ENCODE assay signal across 8 mouse cellular contexts in the genomic region with DNA sequence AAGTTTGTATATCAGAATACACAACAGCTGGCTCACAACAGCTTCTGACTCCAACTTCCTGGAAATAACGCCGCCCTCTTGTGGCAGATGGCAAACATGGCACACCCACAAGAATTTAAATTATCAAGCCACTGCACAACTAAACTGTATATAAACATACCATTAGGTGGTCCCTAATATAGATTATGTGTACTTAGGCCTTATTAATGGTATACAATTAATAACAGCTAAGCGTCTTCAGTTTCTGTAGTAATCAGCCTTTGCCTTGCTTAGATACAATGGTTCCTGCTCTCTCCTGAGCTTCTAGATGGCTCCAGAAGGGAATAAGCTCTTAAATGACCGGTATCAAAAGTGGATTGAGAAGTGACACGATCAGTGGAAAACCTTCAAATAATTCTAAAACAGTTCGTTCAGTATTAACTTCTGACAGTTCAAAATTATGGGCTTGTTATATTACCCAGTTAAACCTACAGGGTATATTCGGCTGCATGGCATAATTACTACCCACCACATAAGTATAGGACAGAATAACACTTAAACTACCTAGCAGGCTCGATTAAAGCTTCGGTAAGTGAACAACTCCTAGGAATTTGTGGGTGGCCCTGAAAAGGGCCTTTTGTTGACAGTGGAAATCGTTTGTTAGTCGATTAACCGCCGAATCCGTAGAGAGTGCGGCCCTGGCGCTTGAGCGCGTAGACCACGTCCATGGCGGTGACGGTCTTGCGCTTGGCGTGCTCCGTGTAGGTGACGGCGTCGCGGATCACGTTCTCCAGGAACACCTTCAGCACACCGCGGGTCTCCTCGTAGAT. TPM values are rescaled to one million over a fixed set of nuclear protein-coding genes. Genes with fewer than 3 reads are reported as not detected.
A peak's percentile ranks its signal among the peaks of the same experiment; 100 is the strongest.
DNase-seq lines count a peak whose midpoint lies in the region; ATAC-seq lines count a peak whose summit lies in the region.

No protein-coding gene starts in this region.

- H3K36me3 ChIP-seq in heart, embryonic 10.5 days: no peaks in the 10 kb centered on the region
- H3K36me3 ChIP-seq in kidney, embryonic 15.5 days: no peaks in the 10 kb centered on the region
- no peaks in the 10 kb centered on the region for H3K36me3 ChIP-seq in lung, embryonic 16.5 days (ENCODE audit: control insufficient read depth, insufficient read depth, low read length)

- H3K9ac ChIP-seq in kidney, embryonic 15.5 days: peak overlapping the region; percentile 69
- peak overlapping the region; percentile 63 for H3K9ac ChIP-seq in lung, embryonic 16.5 days (ENCODE audit: low read length)

- H3K4me2 ChIP-seq in kidney, embryonic 15.5 days: peak overlapping the region; percentile 69
- H3K4me2 ChIP-seq in lung, embryonic 16.5 days (ENCODE audit: low read depth, low read length): peak overlapping the region; percentile 74

- H3K4me1 ChIP-seq in heart, embryonic 10.5 days: peaks cover 19% of the 10 kb centered on the region
- peaks cover 19% of the 10 kb centered on the region for H3K4me1 ChIP-seq in kidney, embryonic 15.5 days
- H3K4me1 ChIP-seq in lung, embryonic 16.5 days (replicated peaks; ENCODE audit: control insufficient read depth, insufficient read depth, low read length): peaks cover 18% of the 10 kb centered on the region

- H3K4me3 ChIP-seq in heart, embryonic 10.5 days: peak overlapping the region; percentile 56
- peak overlapping the region; percentile 51 for H3K4me3 ChIP-seq in kidney, embryonic 15.5 days (replicated peaks)
- H3K4me3 ChIP-seq in lung, embryonic 16.5 days (ENCODE audit: low read length): peak overlapping the region; percentile 51

- no peaks in the 10 kb centered on the region for H3K27me3 ChIP-seq in heart, embryonic 10.5 days (ENCODE audit: insufficient read depth, poor library complexity, severe bottlenecking)
- no peaks in the 10 kb centered on the region for H3K27me3 ChIP-seq in kidney, embryonic 15.5 days
- no peaks in the 10 kb centered on the region for H3K27me3 ChIP-seq in lung, embryonic 16.5 days (ENCODE audit: control insufficient read depth, insufficient read depth, low read depth, low read length)

- H3K9me3 ChIP-seq in heart, embryonic 10.5 days: no peaks in the 10 kb centered on the region
- no peaks in the 10 kb centered on the region for H3K9me3 ChIP-seq in kidney, embryonic 15.5 days (replicated peaks)
- H3K9me3 ChIP-seq in lung, embryonic 16.5 days (ENCODE audit: control insufficient read depth, low read length): no peaks in the 10 kb centered on the region

- 1% methylated on average over 25 of the region's 32 CpGs for WGBS in heart, embryonic 10.5 days
- under 1% methylated on average over 30 of the region's 32 CpGs for WGBS in kidney, embryonic 15.5 days
- WGBS in lung, embryonic 16.5 days: 0% methylated on average over 21 of the region's 32 CpGs

- ATAC-seq in kidney, embryonic 15.5 days (replicated peaks; ENCODE audit: low FRiP score): peak; percentile 31
- peak; percentile 39 for ATAC-seq in lung, embryonic 16.5 days (ENCODE audit: low read depth)
- peak; percentile 43; the same call in 1 of the 2 replicates for ATAC-seq in neutrophil, adult 5-6 weeks (ENCODE audit: extremely low read depth, insufficient number of reproducible peaks, low FRiP score, poor library complexity, severe bottlenecking)

- peak; percentile 60 for DNase-seq in right cerebral cortex, adult 18-20 months
- DNase-seq in right cerebral cortex, postnatal 25 days: no peak
- DNase-seq in c-Kit-positive CD71-positive TER-119-positive erythroid progenitor cells, embryonic 14.5 days (ENCODE audit: low spot score): peak; percentile 90
- no peak for DNase-seq in heart, embryonic 10.5 days (ENCODE audit: low spot score)
- no peak for DNase-seq in ovary, adult 18-20 months (ENCODE audit: low spot score)

- H3K27ac ChIP-seq in heart, embryonic 10.5 days: peak overlapping the region; percentile 88
- peak overlapping the region; percentile 98 for H3K27ac ChIP-seq in kidney, embryonic 15.5 days
- H3K27ac ChIP-seq in lung, embryonic 16.5 days (ENCODE audit: low read length): peak overlapping the region; percentile 91

RNA-seq across cellular contexts. Expression of gene Hist1h4c, which starts 0.6 kb away (rescaled TPM):
- polyA plus RNA-seq in heart, embryonic 10.5 days (2016; fragmentation: Nextera tagmentation; extraction: Ambion mirVana): 3.2 and 3.3 TPM in 2 replicates
- 7.5 and 8.5 TPM in 2 replicates for polyA plus RNA-seq in kidney, embryonic 15.5 days (2015; fragmentation: Nextera tagmentation; extraction: Ambion mirVana)
- 6.2 and 6.6 TPM in 2 replicates for polyA plus RNA-seq in lung, embryonic 16.5 days (2015; fragmentation: Nextera tagmentation; extraction: Ambion mirVana)
- 116 and 135 TPM in 2 replicates for total RNA-seq in neutrophil, adult 5-6 weeks (2017)

RNA-seq across cellular contexts. Expression of gene Hist1h1t, which starts 2.1 kb away (rescaled TPM):
- polyA plus RNA-seq in heart, embryonic 10.5 days (2016; fragmentation: Nextera tagmentation; extraction: Ambion mirVana): 0.24 TPM in 1 of 2 replicates, not detected in the other
- polyA plus RNA-seq in kidney, embryonic 15.5 days (2015; fragmentation: Nextera tagmentation; extraction: Ambion mirVana): 0.31 TPM in 1 of 2 replicates, not detected in the other
- 0.16 and 0.48 TPM in 2 replicates for polyA plus RNA-seq in lung, embryonic 16.5 days (2015; fragmentation: Nextera tagmentation; extraction: Ambion mirVana)
- 2.2 TPM in 1 of 2 replicates, not detected in the other for total RNA-seq in neutrophil, adult 5-6 weeks (2017)

RNA-seq across cellular contexts. Expression of gene Hfe, which starts 13.0 kb away (rescaled TPM):
- polyA plus RNA-seq in heart, embryonic 10.5 days (2016; fragmentation: Nextera tagmentation; extraction: Ambion mirVana): 5.2 and 8.3 TPM in 2 replicates
- polyA plus RNA-seq in kidney, embryonic 15.5 days (2015; fragmentation: Nextera tagmentation; extraction: Ambion mirVana): 6.4 and 7.7 TPM in 2 replicates
- 11.2 and 13.7 TPM in 2 replicates for polyA plus RNA-seq in lung, embryonic 16.5 days (2015; fragmentation: Nextera tagmentation; extraction: Ambion mirVana)
- total RNA-seq in neutrophil, adult 5-6 weeks (2017): 4.8 and 5.0 TPM in 2 replicates

RNA-seq across cellular contexts. Expression of gene Hist1h2bc, which starts 13.7 kb away (rescaled TPM):
- 24.3 and 29.4 TPM in 2 replicates for polyA plus RNA-seq in heart, embryonic 10.5 days (2016; fragmentation: Nextera tagmentation; extraction: Ambion mirVana)
- 65.3 and 71.8 TPM in 2 replicates for polyA plus RNA-seq in kidney, embryonic 15.5 days (2015; fragmentation: Nextera tagmentation; extraction: Ambion mirVana)
- 66.1 and 72.9 TPM in 2 replicates for polyA plus RNA-seq in lung, embryonic 16.5 days (2015; fragmentation: Nextera tagmentation; extraction: Ambion mirVana)
- 139 and 146 TPM in 2 replicates for total RNA-seq in neutrophil, adult 5-6 weeks (2017)

RNA-seq across cellular contexts. Expression of gene Hist1h2ac, which starts 13.9 kb away (rescaled TPM):
- polyA plus RNA-seq in heart, embryonic 10.5 days (2016; fragmentation: Nextera tagmentation; extraction: Ambion mirVana): 0.63 and 0.84 TPM in 2 replicates
- 1.3 and 1.5 TPM in 2 replicates for polyA plus RNA-seq in kidney, embryonic 15.5 days (2015; fragmentation: Nextera tagmentation; extraction: Ambion mirVana)
- 2.2 and 2.3 TPM in 2 replicates for polyA plus RNA-seq in lung, embryonic 16.5 days (2015; fragmentation: Nextera tagmentation; extraction: Ambion mirVana)
- 18.7 and 20.1 TPM in 2 replicates for total RNA-seq in neutrophil, adult 5-6 weeks (2017)

Comparison
In these comparisons a context has a peak if more than half of its experiments do, and no peak if none do; other contexts are left out.
1. DNase-seq: peak in right cerebral cortex, adult 18-20 months (single experiment) and c-Kit-positive CD71-positive TER-119-positive erythroid progenitor cells, embryonic 14.5 days (single experiment); none in right cerebral cortex, postnatal 25 days (single experiment), heart, embryonic 10.5 days (single experiment) and ovary, adult 18-20 months (single experiment).
2. Peak in every context shown above with its lines, with median percentiles within 50 percentile points of each other: H3K27ac ChIP-seq, H3K4me3 ChIP-seq and ATAC-seq.